Mouse (Mus musculus) gastrocnemius, postnatal 4 days (tissue): ENCODE data around the gene Aqp5. TPM values are rescaled to one million over a fixed set of nuclear protein-coding genes. Genes with fewer than 3 reads are reported as not detected.

Experiments
- DNase-seq, 2 experiments: peaks; one replicate each; pipeline ENCODE4 v3.0.0; 2021 to 2022; ENCODE audit warnings: low spot score in 2 of 2, mixed read lengths in 2 of 2
- long read RNA-seq, 2 experiments: library from polyadenylated mRNA; stranded (forward); transcript quantifications; one replicate each; pipeline ENCODE4 v2.0.0; 2021
- total RNA-seq, 2 experiments: library from RNA; stranded (reverse); gene quantifications; 2 replicates each; pipeline ENCODE4 v1.2.3; 2021

The Aqp5 gene
- total RNA-seq = not detected
- long read RNA-seq, experiment 1 = 0 reads
- long read RNA-seq, experiment 2 = 0 reads

DNA sequence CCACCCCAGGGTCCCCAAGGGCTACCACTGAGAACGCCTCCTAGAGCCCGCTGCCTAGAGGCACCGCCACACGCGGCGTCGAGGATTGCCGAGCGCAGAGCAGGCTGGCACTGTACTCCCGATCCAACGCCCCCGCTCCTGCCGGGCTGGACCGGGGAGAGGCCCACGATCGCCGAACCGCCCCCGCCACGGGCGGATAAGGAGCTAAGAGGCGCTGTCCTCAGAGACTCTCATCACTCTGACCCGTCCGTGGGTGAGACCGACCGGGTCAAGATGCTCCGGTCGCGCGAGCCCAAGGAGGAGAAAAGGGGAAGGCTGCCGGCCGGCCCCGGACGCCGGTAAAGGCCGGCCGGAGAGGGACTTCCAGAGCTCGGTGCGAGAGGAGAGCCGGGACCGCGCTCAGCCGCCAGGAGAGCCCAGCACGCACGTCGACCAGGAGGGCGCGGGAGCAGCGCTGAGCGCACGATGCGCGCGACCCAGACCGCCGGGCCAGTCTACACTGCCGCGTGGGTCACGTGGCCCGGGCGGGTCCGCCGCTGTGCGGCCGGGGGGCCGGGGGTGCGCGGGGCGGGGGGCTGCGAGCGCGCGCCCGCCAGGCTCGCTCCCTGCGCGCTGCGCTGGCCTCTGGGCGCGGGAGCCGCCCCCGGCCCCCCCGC lies at the start of gene Aqp5:
Gene Aqp5 (plus strand): TSS at position 354 of the 656 bp plus-strand sequence.
- no peak for DNase-seq

DNA sequence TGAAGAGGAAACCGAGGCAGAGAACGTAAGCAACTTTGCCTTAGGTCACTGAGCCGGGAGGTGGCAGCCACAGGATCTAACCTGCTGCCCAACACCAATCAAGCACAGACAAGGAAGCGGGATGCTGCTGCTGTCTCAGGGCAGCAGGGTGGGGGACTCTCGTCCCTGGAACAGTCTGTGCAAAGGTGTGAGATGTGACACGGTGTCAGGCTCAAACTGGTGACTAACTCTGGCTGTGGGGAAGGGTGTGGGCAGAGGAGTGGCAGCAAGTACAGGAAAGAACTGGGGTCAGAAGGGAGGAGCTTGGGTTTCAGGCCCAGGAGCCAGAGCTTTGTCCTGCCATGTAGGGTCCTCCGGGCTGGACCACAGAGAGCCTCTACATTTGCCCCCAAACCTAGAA lies 46.5 kb upstream of the Aqp5 start:
- DNase-seq = no peak

DNA sequence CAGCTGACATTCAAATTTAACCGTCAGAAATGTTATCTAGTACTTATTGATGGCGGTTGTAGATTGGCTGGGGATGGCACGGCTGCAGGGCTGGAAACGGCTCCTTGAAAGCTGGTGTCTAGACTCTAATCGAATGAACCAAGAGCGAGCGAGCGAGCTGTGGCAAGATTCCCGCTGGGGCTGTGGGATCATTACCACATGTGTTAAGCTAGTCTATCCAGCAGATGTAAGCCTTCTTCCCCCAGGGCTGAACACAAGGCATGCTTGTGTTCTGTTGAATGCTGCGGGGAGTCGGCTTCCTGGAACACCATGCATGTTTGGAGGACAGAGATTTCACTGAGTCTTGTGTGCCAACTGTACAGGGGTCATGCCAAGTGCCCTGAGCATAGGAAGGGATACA lies 44.0 kb upstream of the Aqp5 start:
- peak in 1 of 2 experiments; percentile 38 for DNase-seq

DNA sequence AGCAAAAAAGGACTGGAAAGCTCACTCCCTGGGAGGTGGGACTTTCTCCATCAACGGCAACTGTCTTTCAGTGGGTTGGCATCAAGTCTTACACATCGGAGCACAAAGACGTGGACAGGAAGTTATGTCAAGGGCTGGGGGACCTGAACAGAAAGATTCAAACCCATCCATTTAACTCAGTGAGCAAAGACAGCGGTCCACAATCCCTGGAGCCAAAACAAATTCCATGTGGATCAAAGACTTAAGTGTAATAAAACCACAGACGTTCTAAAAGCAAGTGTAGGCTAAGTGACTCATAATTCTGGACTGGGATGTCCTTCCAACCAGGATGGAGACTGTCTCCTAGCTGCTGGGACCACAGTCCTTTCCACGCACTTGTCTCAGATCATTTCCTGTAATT lies 42.9 kb upstream of the Aqp5 start:
- no peak for DNase-seq

DNA sequence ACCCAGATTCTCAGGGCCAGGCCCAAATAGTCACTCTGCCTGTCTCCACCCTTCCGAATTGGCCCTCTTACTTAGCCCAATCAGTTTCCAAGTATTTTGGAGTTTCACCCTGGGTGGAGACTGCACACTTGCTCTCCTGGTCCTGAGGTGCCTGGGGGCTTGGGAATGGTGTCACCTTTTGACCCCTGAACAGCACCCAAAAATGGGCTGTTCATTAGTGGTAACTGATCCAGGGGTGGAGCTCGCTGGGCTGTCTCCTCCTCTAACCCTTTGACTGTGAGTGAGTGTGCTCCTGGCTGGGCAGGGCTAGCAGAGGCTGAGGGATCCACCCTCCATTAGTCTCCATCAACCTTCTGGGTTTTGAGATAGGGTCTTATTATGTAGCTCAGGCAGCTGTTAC lies 40.7 kb upstream of the Aqp5 start:
- DNase-seq = no peak

DNA sequence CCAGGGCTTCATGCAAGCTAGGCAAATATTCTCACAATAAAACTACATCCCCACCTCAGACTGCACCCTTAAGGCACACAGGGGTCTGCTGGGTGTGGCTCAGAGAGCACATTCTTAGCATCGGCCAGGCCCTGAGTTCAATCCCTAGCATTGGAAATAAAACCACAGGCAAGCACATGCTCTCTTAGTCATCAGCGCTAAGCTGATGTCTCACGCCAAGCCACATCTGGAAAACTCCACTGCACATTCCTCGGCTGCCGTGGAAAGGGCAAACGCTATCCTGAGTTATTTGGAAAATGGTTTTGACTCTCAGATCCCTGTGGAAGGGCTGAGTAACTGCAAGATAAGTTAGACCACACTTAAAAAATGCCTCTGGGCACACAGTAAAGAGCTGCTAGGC lies 36.8 kb upstream of the Aqp5 start:
- DNase-seq = no peak

DNA sequence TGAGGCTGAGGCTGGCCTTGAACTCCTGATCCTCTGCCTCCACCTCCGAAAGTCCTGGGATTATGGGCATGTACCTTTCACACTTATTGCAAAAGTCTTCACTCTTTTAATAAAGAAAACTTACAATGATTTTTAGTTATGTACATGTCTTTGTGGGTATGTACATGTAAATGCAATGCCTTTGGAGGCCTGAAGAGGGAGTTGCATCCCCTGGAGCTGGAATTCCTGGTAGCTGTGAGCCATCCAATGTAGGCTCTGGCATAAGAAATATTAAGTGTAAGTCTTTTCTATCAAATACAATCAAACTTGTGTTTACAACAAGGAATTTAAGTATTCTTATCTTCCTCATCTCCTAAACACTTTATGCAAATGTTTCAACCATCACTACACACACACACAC lies 31.6 kb upstream of the Aqp5 start:
- no peak for DNase-seq

DNA sequence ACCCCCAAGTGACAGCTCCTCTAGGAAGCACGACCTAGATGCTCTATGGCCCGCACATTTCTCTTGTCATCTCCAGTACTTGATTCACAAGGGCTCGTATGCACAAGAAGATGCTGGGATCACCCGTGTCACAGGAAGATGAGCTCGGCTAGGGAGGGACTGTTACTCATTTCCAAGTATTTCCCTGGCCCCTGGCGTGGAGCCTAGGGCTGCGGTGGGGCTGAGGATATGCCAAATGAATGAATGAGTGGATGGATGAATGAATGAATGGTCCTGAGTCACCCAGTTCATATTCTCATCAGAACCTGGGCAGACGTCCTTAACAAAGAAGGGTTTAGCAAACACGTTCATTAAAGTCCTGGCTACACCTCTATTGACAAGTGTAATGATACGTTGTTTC lies 30.3 kb upstream of the Aqp5 start:
- no peak for DNase-seq

DNA sequence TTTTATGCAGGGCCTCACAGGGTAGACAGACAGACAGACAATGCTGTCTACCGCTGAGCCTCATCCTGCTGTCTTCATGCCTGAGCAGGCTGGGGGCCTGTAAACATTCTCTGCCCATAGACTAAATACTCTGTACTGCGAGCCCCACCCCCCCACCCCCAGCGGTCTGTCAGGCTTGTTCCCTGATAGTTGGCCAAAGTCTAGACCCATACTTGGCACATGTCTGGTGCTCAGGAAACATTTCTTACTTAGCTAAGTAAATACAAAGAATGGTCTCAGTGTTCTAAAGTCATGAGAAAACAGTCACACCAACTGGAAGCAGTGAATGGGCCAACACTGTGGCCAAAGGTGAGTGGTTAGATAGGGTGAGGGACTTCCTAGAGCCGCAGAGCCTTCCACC lies 23.2 kb upstream of the Aqp5 start:
- no peak for DNase-seq

DNA sequence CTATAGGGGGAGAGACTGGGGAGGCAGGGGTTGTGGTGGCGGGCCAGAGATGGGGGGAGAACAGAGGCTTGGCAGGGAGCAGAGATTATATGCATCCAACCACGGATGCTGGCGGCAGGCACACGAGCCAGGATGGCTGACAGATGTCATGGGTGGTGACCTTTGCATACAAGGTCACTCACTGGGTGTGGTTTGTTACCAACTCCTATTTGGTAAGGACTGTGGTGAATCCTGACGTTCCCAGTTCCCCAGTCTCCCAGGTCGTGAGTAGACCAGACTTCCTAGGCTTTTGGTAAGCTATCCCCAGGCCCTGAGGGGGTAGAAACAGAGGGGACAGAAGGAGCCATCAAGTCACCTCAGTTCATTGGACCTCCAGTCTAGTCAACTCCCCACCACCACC lies 21.9 kb upstream of the Aqp5 start:
- no peak for DNase-seq

DNA sequence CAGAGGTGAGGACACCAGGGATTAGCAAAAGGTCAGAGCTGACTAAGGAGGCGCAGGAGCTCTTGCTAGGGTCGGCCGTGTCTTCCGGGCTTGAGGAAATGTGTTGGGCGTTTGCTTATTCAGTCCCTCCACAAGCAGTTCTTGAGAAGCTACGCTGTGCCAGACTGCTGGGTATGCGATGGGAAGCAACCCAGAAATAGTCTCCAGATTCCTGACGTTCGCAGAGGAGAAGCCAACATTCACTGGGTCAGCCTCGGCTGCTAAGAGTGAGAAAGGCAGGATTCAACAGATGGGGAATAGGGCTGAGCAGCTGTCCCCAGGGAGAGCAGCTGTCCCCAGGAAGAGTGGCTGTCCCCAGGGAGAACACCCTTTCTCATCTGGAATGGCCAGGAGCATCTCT lies 21.5 kb upstream of the Aqp5 start:
- DNase-seq = no peak

DNA sequence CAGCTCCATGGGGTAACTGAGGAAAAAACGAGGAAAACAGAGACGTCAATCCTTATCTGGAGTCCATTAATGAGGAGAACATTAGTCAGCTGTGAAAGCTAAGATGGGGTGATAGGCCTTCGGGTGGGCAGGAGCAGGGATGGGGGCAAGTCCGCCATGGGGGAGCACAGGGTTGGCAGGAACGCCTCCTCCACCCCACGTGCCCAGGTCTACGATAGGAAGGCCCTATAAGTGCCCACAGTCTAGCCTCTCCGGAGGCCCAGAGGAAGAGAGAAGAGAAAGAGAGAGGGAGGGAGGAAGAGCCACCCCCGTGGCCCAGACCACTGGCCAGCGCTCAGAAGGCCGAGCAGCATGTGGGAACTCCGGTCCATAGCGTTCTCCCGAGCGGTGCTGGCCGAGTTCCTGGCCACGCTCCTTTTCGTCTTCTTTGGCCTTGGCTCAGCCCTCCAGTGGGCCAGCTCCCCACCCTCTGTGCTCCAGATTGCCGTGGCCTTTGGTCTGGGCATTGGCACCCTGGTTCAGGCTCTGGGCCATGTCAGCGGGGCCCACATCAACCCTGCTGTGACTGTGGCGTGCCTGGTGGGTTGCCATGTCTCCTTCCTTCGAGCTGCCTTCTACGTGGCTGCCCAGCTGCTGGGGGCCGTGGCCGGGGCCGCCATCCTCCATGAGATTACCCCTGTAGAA lies 11.6 kb upstream of the Aqp5 start, which contains the start of gene Aqp2:
Gene Aqp2 (plus strand): TSS at position 254 of the 684 bp plus-strand sequence.
- DNase-seq = no peak

DNA sequence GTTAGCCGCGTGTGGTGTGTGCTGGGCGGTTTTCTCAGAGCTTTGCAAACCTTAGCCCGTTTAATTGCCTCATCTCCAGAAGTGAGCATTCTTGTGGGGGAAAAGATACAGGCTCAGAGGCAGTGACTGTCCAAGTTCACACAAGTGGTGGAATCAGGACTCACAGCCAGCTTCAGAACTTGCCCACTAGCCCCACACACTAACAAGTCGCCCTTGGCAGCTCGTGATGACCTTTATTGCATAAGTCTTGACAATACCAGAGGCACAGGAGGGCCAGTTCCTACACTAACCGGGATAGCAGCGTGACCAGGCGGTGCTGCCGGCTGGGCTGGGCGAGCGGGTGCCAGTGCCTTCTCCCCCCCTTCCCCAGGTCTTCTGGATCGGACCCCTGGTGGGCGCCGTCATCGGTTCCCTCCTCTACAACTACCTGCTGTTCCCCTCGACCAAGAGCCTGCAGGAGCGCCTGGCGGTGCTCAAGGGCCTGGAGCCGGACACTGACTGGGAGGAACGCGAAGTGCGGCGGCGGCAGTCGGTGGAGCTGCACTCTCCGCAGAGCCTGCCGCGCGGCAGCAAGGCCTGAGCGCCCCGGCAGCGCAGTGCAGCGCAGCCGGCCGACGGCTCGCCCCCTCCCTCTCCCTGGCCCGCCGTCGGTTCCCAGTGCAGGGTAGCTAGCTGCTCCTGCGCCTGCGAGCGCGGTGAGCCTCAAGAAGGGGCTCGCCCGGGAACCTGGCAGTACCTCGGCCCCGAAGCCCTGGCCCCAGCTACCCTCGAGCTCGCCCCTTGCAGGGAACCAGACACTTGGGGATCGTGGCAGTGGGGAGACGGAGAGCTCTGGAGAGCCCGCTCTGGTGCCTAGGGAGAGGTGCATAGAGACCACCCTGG lies 6.9 kb upstream of the Aqp5 start:
- DNase-seq = peak; percentile 30 to 49

DNA sequence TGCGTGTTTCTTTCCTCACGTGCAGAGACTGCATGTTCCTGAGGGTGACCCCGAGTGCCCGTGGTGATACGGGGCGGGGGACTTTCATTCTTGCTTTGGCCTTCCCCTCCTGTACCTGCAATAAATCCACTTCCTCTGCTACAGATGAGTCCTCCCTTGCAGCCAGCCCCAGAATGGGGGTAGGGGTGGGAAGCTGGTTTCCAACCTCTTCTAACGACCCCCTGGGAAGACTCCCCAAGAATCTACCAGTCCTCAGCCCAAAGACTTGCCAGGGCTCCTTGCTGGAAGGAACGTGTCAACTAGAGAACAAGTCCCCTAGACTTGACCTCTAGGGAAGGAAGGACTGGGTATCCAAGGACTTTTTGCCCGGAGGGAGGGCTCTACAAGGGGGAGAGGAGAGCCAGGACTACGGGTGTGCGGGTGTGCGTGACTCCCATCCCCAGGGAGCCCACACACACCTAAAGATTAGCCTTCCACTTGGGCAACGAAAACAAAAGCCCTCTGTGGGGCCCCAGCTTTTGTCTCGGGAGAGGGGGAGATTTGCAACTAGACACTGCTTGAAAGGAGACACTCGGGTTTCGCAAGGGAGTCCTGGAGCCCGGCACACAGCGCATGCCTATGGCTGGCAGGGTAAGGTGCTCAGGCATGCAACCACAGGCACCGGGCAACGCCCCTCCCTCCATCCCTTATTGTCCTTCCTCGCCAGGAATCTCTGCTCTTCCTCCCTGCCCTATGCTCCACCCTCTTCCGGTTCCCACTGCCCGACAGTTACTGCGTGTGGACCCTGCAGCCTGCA lies 6.0 kb upstream of the Aqp5 start:
- no peak for DNase-seq

DNA sequence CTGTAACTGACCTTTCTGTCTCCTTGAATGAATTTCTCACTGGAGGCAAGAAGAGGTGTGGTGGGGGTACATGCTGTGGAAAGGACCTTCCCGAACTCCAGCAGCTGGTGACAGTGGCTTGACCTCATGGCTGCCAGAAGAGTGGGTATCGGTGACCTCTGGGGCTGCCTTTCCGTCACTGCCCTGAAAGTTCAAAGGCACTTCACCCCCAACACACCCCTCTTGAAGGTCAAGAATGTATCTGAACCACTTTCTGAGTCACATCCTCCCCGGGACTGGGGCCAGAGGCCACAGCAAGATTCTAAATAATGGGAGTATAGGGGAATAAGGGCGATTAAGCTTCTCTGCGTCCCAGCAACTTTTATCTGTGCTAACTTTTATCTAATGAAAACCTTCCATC lies 4.8 kb upstream of the Aqp5 start:
- DNase-seq = no peak

DNA sequence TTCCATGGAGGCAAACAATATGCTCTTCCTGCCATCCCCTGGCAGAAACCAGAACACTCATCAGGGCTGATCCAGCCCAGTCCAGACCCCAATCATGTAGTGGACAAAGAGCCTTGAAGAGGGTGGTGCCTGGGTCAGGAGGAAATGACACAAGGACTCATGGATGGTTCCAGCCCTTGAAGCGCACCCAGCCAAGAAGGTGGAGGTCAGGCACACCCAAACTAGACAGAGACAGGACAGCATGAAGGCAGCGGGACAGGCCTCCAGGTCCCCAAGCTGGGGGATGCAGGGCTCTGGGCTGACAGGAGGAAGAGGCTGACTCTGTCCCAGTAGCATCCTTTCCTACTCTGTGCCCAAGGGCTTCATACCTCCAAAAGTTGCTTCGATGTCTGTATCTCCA lies 4.1 kb upstream of the Aqp5 start:
- no peak for DNase-seq

DNA sequence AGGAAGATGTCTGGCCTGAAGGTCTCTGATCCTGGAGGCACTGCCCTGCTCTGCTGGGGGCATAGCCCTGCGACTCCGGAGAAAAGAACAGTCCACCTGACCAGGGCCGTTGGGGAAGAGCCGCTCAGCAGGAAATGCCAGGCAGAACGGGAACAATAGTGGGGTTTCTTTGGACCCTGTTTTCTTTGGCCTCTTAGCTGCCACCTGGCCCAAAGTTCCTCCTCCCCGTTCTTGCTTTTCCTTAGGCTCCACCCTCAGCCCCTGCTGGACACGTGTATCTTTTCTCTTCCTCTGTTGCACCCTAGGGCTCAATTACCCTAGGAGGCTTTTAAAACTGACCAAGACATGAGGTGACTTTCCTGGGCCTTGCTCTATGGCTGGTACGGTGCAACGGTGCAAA lies 1.3 kb upstream of the Aqp5 start:
- DNase-seq = no peak

DNA sequence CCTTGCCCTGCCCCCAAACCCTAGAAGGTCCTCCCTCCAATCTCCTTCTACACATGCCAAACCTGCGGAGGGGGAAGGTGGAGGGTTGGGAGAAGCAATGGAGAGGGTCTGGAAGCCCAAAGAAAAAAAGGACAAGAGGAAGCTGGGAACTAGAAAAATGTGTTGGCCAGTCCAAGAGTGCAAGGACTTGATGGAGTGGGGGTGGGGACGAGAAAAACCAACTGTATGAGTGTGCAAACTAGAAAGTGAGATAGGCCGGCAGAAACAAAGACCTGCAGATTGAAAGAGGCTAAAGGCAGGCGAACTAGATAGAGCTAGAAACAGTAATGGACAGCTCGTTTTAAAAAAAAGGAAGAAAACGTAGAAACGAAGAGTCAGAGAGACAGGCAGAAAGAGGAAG lies 878 bp upstream of the Aqp5 start:
- no peak for DNase-seq

DNA sequence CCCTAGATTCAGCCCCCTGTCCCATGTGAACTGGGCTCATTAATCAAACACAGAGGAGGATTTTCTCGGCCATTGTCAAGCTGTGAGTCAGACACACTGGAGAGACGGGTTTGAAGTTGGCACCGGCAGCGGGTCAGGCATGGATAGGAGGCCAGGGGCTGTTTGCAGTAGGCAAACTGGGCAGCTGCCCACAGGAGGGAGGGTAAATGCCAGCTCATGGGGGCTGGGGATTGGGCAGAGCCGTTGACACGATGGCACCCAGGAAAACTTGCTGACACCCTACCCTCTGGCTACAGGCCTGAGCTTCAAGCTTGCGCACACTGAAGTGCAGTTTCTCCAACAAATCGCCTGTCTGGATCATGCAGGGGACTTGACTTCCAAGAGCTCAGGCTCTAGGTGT lies 1.6 kb downstream of the Aqp5 start:
- DNase-seq = no peak

DNA sequence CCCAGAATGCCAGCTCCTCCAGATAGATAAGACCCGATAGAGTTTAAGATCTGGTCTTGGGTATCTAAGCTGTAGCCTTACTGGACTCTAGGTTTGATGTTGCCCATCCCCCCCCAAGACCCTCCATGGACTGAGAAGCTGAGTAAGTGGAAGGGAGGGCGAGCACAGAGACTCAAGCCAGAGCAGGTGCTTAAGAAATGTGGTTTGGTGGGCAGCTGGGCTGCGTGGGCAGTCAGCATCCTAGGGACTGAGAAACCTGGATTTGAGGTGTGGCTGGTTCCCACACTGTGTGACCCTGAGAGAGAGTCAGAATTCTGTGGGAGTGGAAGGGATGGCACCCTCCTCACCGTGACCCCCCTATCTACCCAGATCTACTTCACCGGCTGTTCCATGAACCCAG lies 2.3 kb downstream of the Aqp5 start:
- no peak for DNase-seq

DNA sequence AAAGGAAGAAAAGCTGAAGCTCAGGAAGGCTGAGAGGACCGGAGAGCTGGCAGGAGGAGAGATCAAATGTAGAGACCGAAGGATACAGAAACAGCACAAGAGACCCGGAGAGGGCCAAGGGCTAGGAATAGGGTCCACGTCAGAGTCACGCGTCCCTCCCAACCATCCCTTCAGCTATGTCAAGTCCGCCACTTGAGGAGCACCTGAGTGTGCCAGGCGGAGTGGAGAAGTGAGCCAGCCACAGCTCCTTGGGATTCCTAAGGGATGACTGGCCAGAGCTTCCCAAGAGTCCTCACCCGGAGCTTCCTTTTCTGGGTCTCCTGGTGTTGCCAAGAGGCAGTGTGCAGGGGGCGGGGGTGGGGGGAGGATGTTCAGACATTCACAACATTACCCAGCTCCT lies 4.4 kb downstream of the Aqp5 start:
- peak in 1 of 2 experiments; percentile 13 for DNase-seq
